Mouse (Mus musculus) brain, embryonic 14.5 days (tissue): Measurements from ENCODE around the gene 1700015F17Rik.

ENCODE experiments used
- CTCF ChIP-seq: fragments of 200-500 bp; IDR thresholded peaks from 2 replicates; pipeline ENCODE4 v1.5.1; 2012; ENCODE audit warnings: inconsistent platforms, mild to moderate bottlenecking, moderate library complexity, borderline replicate concordance; ENCODE audit not compliant: insufficient read depth, insufficient read length; ENCODE audit errors: extremely low read depth
- POLR2A ChIP-seq: fragments of 200-500 bp; IDR thresholded peaks from 2 replicates; pipeline ENCODE4 v1.6.1; 2012; ENCODE audit warnings: mild to moderate bottlenecking, inconsistent platforms, borderline replicate concordance; ENCODE audit not compliant: poor library complexity, insufficient read depth, insufficient read length, severe bottlenecking; ENCODE audit errors: extremely low read depth

GRCm38 (mm10) chr5:5411886-5412285 is 67.1 kb downstream of the 1700015F17Rik start:
- TF ChIP-seq POLR2A, result no peak
- TF ChIP-seq CTCF, result no peak
